Mouse (Mus musculus) layer of hippocampus, postnatal 36 days (tissue): ENCODE data around the gene Gpr3. TPM values are rescaled to one million over a fixed set of nuclear protein-coding genes. Genes with fewer than 3 reads are reported as not detected.

Experiments used
- DNase-seq, 2 experiments: peaks; one replicate each; pipeline ENCODE4 v3.0.0; 2022
- total RNA-seq, 2 experiments: library from RNA; stranded (reverse); gene quantifications; 2 replicates each; pipeline ENCODE4 v1.2.3; 2021

Gene Gpr3
- 1 to 10 TPM; 6.8 to 7.3 TPM for total RNA-seq

DNA sequence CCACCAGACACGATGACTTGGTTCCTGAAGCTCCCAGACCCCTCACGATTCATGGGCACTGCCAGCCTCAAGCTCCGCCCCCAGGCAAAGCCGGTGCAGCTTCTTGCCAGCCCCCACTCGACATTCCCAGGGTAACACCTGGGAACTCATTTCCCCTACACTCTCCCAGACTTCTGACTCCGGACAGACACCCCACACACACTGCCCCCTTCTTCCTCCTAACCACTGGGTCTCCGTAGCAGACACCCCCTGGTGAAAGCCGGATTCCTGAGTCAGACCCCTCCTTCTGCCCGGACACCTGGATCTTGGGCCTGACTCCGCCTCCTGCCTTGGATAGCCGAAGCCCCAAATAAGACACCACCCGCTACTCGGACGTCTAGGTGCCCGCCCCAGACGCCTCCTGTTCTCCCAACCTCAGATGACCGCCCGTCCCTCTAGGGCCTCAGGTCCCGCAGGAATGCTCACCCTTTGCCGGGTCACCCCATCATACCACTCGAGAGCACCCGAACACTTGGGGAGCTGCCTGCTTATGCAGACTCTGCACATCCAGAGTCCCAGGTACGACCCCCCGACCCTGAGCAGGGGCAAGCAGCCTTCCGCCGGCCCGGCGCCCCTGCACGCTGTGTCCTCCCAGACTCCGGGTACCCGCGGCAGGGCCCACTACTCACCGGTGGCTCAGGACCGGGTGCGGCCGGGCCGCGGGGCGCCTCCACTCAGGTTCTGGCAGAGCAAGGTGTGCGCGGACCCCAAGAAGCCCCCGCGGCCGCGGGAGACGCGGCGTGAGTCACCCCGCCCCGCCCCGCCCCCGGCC is at the start of gene Gpr3, which contains the start of gene Cd164l2:
TSS of gene Gpr3 (minus strand) at position 786 of the 811 bp plus-strand sequence.
TSS of gene Cd164l2 (plus strand) at position 381 of the 811 bp plus-strand sequence.
- DNase-seq: no peak

GRCm38 (mm10) chr4:133261641-133262374 is 49.5 kb upstream of the Gpr3 start:
- DNase-seq: no peak

DNA sequence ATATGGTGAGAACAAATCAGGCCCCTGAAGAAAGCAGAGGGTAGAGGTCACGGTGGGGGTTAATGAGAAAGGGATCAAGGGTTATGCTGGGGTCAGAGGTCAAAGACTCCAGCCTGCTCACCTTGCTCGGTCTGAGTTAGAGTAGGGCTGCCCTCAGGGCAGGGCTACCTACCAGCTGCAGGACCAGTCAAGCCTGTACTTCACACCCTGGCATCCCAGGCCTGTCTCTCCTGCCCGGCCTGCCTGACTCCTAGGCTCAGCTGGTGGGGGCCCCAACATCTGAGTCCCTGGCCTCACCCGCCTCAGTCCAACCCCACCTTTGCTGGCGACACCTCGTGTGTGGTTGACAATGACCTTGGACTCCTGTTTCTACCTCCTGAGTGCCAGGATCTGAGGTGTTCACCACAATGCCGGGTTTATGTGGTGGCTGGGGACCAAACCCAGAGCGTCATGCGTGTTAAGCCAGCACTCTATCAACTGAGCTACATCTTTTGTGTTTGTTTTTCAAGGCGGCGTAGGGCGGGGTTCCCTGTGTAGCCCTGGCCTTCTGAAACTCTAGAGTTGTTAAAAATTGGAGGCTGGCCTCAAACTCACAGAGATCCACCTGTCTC is 45.6 kb upstream of the Gpr3 start:
- no peak for DNase-seq

DNA sequence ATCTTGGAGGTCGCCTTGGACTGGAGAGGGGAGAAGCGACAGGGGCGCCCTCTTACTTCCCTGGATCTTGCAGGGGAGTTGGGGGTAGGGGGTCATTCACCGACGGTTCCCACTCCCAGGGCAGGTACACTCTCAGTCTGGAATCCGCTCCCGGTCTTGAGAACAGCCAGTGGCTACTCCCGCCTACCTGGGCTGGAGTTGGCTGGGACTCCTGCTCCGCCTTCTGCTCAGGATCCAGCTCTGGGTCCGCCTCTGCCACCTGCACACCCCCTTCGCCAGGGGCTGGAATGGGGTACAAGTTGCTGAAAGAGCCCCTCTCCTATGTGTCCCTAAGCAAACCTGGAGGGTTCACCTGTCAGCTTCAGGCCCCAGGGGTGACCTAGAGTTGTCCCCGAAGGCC is 44.9 kb upstream of the Gpr3 start:
- no peak for DNase-seq

- DNase-seq: no peak
Observed at GRCm38 (mm10) chr4:133256820-133257219, 44.5 kb upstream of the Gpr3 start.

GRCm38 (mm10) chr4:133255392-133255791 is 43.1 kb upstream of the Gpr3 start:
- DNase-seq: no peak

- DNase-seq: no peak
Observed at GRCm38 (mm10) chr4:133253412-133253811, 41.1 kb upstream of the Gpr3 start.

GRCm38 (mm10) chr4:133252089-133252488 is 39.8 kb upstream of the Gpr3 start:
- DNase-seq: no peak

GRCm38 (mm10) chr4:133251214-133251613 is 38.9 kb upstream of the Gpr3 start:
- DNase-seq: no peak

GRCm38 (mm10) chr4:133250609-133251008 is 38.3 kb upstream of the Gpr3 start:
- peak; percentile 83 to 84 for DNase-seq

DNA sequence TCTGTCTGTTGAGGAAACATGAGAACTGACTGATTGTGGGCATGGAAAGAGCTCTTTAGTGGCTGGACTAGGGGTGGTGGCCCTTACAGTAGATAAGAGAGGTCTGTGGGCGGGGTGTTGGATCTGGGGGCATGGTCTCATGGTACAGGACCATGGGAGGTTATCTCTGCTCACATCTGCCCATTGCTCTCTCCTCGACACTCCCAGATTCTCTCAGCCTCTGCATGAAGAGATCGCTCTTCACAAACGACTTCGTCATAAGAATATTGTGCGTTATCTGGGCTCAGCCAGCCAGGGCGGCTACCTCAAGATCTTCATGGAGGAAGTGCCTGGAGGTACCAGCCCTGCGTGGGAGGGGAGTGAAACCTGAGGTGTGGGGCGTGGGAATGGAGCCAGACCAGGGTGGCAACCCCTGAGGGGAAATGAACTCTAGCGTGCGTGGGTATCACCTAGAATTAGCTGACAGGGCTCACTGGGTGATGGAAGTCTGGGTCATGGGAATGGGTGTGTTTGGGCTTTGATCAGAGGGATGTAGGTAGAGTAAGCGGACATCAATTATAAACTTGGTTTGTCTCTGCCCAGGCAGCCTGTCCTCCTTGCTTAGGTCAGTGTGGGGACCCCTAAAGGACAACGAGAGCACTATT is 35.6 kb upstream of the Gpr3 start:
- no peak for DNase-seq

GRCm38 (mm10) chr4:133247072-133247471 is 34.7 kb upstream of the Gpr3 start:
- DNase-seq: no peak

DNA sequence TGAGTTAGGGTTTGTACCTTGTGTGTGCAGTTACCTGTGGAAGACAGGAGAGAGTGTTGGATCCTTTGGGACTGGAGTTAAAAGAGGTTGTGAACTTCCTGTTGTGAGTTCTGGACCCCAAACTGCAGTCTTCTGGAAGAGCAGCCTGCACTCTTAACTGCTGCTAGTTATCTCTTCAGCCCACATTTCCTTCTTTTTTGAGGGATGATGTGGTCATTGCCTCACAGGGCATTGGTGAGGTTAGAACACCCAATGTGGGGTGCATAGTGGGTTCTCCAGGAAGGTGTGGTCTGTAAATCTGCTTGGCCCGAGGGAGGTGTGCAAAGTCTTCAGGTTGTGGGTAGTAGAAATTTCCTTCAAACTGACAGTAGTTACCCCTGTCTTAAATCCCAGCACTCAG is 32.0 kb upstream of the Gpr3 start:
- DNase-seq: no peak

DNA sequence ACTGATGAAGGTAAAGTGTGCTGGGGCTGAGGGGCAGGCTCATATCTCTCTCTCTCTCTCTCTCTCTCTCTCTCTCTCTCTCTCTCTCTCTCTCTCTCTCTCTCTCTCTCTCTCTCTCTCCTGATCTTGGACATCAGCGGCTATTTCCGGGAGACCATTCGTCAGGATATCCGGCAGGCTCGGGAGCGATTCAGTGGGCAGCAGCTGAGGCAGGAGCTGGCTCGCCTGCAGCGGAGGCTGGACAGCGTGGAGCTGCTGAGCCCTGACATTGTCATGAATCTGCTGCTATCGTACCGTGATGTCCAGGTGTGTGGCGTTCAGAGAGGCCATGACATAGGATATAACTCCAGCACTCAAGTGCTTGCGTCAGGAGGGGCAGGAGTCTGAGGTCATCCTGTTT is 31.2 kb upstream of the Gpr3 start:
- no peak for DNase-seq

- no peak for DNase-seq
Observed at GRCm38 (mm10) chr4:133242710-133243109, 30.4 kb upstream of the Gpr3 start.

GRCm38 (mm10) chr4:133241910-133242309 is 29.6 kb upstream of the Gpr3 start:
- DNase-seq: no peak

- DNase-seq: peak; percentile 87 to 88
Observed at GRCm38 (mm10) chr4:133240934-133241908, 28.9 kb upstream of the Gpr3 start.

GRCm38 (mm10) chr4:133240490-133240921 is 28.2 kb upstream of the Gpr3 start, which contains the start of gene Map3k6:
TSS of gene Map3k6 (plus strand) at chr4:133240818.
- DNase-seq: no peak

GRCm38 (mm10) chr4:133237911-133238310 is 25.6 kb upstream of the Gpr3 start:
- DNase-seq: no peak

DNA sequence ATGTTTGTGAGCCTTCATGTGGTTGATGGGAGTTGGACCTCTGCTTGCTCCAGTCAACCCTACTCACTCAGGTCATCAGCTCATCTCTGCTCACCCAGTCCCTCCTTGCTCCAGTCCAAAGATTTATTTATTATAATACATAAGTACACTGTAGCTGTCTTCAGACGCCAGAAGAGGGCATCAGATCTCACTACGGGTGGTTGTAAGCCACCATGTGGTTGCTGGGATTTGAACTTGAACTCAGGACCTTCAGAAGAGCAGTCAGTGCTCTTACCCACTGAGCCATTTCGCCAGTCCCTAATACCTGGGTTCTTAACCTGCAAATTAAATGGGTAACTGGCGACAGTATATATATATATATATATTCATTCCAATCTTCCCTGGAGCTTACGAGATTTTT is 23.1 kb upstream of the Gpr3 start:
- DNase-seq: no peak

GRCm38 (mm10) chr4:133234771-133235170 is 22.4 kb upstream of the Gpr3 start:
- DNase-seq: no peak
